Mouse (Mus musculus) forelimb bud, embryonic 11.5 days (tissue): ENCODE results near the gene Capg.

Source experiments
- DNase-seq: peaks from one replicate; pipeline ENCODE4 v3.0.0-alpha.2; 2012; ENCODE audit warnings: low read depth, low spot score

The Capg gene

GRCm38 (mm10) chr6:72607060-72607459 is 62.9 kb downstream of the Capg start:
- no peak for DNase-seq

GRCm38 (mm10) chr6:72607676-72608075 is 63.5 kb downstream of the Capg start:
- DNase-seq: no peak

- no peak for DNase-seq
Measured at GRCm38 (mm10) chr6:72608662-72609184, 64.5 kb downstream of the Capg start.

GRCm38 (mm10) chr6:72610261-72610660 is 66.1 kb downstream of the Capg start:
- no peak for DNase-seq
